Mouse (Mus musculus): Measurements from ENCODE around the gene Gm49369. TPM values are rescaled to one million over a fixed set of nuclear protein-coding genes. Genes with fewer than 3 reads are reported as not detected.

The Gm49369 gene
- total RNA-seq, 2 experiments from 2014 or later, result 6.5 TPM; not detected in 1

DNA sequence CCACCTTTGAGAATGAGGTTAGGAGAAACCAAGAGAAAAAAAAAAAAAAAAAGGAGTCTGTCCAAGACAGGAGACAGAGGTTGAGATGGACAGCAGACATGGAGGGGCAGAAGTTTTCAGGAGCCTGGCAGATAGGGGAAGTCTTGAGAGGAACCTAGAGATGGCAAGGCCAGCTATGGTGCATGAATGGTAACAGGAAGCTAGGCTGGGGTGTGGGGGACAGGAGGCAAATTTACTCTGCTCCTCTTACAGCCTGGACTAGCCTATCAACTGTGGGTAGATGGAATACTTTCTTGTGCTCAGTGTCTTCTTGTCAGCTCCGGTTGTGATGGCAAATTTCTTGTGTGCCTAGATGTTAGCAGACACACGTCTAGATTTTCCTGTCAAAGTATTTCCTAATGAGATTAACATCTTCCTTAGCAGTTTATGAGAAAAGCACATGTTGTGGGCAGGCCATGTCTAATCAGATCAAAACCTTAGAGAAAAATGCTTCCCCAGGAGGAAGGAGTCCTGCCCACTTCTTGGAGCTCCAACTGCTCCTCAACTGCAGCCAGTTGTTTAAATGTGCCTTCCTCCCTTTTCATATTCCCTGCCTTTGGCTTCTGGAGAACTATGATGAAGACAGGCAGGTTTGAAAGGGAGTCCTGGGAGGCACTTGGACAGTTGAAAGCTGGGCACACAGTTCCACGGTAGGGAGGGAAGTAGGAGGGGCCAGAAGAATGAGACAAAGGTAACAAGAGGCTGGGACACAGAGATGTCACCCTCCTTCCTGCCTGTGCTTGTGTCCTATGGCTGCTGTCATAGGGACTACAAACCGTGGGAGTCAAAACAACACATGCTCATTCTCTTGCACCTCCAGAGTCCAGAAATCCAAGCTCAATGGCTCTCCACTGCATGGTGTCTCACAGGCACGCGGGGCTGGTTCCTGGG, 12.1 kb upstream of the Gm49369 start:
- no peak for DNase-seq (ENCODE audit: low spot score in 2 of 2)

DNA sequence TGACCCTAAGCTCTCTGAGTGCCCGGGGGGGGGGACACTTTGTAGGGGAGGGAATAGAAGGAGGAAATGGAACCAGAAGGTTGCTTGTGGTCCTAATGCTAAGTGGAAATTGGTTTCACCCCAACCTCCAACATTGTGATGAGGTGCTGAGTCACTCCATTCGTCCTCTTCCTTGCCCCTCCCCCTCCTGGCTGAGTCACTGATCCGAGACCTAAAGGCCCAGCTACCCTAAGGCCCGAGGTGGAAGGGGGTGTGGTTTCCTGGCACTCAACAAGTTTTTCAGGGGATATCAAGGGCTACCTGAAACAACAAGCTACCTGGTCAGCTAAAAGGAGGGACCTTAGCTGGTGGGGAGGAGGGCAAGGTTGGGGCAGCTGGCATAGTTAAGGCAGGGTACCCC, 10.7 kb upstream of the Gm49369 start:
- DNase-seq (ENCODE audit: low spot score in 2 of 2), result no peak

DNA sequence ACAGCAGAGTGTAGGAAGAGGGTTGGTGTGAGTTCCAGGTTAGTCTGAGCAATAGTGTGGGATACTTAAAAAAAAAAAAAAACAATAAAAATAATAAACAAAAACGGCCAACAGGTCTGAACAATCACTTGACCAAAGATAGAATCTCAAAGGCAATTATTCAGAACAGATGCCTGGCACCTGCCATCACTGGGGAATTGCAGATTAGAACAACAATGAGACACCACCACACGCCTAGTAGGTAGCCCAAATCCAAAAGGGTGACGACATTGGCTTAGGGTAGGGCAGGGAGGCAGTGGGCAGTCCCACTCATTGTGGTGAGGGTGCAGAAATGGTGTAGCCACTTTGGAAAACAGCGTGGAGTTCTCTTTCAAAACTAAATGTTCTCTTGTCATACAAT, 9.1 kb upstream of the Gm49369 start:
- DNase-seq (ENCODE audit: low spot score in 2 of 2), result no peak

DNA sequence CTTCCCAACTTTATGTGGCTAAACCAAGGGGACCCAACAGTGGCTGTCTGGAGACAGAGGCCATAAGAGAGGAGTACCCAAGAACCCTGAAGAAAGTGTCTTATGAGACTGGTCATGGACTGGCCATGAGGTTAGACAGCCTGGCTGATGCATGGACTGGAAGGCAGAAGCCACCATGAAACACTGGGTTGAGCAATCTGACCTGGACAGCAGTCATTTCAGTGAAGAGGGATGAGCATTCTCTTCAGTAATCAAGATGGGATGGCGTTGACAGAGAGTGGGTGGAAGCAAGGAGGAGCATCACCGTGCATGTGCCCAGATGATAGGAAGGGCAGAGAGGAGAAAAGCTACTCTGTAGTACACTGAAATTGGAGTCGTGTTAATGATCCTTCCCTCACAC, 8.6 kb upstream of the Gm49369 start:
- no peak for DNase-seq (ENCODE audit: low spot score in 2 of 2)

DNA sequence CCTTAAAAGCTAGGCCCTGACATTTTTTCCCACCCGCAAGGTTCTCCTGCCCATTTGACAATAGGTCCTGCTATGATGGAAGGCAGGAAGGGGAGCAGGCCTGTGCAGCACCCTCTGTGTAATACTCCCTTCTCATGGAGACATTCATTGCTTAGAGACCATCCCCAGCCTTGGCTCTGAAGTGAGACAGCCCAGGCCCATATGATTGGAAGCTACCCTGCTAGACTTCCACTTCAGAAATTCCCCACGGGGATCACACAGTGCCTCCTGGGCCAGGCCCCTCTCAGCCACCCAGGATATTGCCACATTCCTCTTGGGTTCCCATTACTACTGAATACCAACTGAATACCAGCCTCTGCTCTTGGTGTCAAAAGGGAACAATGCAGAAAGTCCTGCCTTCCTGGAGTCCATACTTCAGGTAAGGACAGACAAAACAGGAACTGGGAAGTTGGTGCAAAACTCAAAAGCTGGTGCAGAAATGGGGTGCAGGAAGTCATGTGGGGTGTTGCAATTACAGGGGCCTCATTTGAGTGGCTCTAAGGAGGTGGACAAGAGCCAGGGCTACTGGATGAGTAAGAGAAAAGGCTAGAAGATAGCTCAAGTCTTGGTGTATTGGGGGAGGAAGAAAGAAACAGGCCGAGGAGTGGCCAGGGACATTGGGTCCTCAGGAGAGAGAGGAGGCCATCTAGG, 7.6 kb upstream of the Gm49369 start:
- DNase-seq (ENCODE audit: low spot score in 2 of 2), result no peak

DNA sequence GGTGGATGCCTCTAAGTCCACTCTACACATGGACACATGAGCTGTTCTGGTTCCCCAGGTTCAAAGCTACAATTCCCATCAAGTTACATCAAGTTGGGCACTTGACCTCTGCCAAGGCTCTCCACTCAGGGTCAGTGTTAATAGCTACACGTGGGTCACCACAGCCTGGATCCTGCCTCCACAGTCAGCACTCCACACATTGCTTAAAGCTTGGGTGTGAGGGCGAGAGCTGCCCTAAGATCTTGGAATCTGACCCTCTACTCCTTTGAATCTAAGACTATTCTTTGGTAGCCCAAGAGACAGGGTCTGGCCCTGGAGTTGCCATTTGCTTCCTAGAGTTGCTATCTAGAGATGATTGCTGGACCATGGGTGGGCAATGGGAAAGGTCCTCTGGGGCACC, 6.3 kb upstream of the Gm49369 start:
- no peak for DNase-seq (ENCODE audit: low spot score in 2 of 2)

DNA sequence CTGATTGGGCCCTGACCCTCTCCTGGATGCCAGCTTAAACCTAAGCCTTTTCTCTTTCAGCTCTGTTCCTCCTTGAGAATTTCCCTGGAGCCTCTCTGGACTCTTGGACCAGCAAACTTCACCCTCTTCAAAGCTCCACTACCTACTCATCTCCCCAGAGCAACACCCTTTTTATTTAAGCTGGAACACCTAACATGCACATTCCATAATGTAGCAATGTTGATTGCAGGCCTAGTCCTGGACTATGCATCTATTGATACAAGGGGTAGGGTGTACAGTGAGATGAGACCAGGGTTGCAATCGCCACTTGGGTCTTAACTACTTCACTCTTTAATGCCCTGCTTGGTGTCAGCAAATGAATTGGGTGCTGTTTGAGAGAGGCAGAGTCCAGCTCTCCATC, 5.7 kb upstream of the Gm49369 start:
- DNase-seq (ENCODE audit: low spot score in 2 of 2), result no peak

DNA sequence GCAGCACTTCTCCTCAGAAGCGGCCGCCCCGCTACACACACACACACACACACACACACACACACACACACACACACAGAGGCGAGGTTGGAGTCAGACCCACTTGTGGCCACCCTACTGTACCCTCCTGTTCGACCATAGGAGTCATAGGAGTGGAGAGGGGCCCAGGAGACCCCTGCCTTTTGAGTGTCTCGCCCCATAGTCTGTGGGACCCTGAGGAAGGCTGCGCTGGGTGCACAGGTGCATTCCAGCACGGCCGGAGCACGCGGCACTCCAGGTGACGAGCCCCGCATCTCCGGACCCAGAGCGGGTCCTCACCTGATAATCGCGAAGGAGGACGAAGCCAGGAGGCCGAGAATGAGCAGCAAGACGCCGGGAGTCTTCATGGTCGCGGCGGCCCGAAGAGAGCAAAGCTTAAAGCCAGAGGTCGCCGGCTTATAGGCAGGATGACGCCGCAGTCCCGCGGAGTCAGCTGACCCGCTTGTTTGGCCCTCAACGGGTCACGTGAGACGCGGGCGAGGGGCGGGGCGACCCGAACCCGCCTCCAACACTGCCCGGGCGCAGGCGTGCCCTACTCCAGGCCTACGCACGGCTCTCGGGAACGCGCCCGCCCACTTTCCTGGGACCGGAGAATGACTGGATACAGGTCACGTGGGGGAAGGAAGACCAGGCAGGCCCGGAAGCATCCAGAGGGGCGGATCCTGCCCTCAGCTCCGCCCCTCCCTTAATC, 5.1 kb upstream of the Gm49369 start, which contains the start of gene Ctsd:
Gene Ctsd, minus strand, starts transcription at position 620 of the 730 bp plus-strand sequence.
- peak; percentile 94 to 96 for DNase-seq (ENCODE audit: low spot score in 2 of 2)

GRCm38 (mm10) chr7:142386621-142387201, 4.2 kb upstream of the Gm49369 start:
- no peak for DNase-seq (ENCODE audit: low spot score in 2 of 2)

DNA sequence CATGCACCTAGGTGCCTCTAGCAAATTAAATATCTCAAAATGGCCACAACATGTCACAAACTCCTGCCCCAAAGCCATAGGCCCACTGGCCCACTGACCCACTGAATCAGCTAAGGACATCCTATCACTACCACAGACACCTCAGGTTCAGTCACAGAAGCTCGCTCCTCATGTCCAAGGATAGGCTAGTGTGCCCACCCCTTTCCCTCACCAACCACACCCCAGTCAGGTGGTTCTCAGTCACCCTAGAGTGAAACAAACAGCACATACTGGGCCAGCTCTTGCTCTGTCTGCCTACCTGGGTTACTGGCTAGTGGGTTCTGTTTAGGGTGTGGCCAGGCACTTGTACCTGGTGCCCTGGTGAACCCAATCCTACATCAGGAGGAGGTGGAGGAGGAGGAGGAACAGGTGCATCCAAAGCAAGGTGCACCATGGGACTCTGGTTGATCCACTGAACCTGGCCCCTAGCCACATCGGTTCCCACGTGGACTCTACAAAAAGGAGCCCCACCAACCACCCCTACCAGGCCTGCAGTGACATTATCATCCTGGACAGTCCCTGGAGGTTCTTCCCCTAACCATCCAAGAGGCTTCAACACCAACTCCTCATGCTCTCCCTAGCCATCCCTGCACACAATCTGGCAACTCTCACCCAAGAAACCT, 3.4 kb upstream of the Gm49369 start:
- no peak for DNase-seq (ENCODE audit: low spot score in 2 of 2)

DNA sequence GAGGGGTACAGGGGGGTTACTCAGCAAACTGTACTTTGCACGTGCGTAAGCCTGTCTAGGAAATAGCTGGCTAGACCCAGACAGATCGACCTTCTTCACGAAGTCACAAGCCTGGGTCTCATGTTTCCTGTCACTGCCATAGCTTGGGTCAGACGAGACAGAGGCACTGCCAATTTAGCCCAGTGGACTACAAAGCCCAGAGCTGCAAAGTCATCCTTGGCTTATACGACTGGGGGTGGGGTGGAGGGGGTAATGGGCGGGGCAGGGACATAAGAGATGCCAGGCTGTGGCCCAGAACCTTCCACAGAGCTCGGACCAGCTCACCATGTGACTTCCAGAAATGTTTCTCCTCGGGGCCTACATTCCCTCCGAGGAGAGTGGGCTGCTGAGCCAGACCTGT, 1.8 kb upstream of the Gm49369 start:
- DNase-seq (ENCODE audit: low spot score in 2 of 2), result no peak

DNA sequence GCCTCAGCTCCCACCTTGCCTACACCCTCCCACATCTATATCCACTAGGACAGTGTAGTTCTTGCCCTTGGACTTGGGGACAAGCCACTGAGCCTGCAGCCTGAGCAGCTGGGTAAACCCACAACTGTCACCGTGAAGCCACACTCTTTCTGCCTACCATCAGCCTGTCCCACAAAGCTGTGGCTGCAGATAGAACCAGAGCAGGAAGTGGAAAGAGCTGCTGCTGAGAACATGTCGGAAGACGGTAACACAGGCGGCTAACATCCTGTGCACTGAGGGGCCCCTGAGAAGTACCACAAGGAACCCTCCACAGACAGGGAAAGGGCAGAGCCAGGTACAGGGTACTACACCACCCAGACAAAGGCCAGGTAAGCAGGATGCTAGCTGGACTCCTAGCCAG, 1.3 kb downstream of the Gm49369 start:
- DNase-seq (ENCODE audit: low spot score in 2 of 2), result no peak

DNA sequence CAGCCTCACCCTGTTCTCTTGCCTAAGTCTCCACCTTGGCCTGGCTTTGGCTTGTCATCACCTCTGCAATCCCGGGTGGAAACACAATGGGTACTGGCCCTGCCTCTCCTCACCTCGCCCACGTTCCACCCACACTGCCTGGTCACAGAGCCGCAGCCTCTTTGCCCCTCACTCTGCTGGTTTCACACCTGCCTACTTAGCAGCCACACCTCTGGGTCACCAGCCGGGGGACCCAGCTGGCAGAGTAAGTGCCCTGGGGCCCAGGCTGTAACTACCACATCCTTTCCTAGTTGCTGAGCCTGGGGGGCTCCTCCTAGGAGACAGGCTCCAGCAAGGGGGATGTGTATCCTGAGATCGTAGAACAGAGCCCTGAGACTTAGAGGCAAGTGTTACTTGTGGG, 3.3 kb downstream of the Gm49369 start:
- DNase-seq (ENCODE audit: low spot score in 2 of 2), result no peak

DNA sequence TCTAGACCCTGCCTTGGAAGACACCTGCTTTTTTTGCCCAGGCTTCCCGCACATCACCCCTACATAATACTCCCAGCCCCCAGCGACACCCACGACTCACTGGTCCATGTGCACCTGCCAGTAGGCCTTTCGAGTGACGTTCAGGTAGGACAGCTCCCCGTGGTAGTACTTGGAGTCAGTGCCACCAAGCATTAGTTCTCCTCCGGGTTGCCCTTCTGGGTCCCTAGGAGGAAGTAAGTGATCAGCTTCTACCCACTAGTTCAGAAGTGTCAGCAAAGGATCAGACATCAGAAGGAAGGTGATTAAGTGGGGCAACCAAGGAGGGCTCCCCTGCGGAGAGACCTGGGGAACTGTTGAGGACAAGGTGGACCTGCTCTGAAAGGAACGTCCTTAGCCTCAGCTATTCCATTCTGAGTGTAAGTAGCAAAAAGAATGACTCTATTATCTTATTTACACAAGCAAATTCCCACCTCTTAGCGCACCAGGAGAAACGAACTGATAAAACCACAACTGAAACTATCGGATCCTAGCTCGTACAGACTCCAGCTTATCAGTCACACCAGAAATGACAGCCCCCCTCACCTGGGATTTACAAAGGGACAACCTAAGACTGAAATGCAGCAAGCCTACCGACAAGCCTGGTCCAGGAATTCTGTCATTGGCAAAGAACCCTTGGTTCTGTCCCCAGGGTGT, 5.1 kb downstream of the Gm49369 start:
- no peak for DNase-seq (ENCODE audit: low spot score in 2 of 2)

- DNase-seq (ENCODE audit: low spot score in 2 of 2), result no peak
Measured at GRCm38 (mm10) chr7:142376096-142376495, 6.4 kb downstream of the Gm49369 start.

DNA sequence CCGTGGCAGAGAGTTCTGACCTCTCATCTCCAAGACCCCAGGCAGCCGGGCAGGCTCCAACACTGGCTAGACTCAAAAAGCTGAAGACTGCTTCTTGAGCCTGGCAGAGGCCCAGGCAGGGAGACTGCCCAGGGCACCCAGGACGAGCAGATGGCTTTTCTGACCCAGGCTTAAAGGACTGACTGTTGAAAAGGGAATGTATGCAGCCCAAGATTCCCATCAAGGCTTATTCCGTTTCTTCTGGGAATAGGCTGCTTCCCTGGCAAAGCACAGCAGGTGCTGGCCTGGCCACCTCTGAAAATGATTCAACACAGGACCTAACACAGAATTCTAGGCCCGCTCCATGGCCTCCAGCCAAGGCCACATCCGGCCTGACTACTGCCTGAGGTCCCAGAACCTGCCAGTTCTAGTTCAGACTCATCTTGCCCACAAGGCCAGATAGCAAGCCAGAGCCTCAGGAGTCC, 7.2 kb downstream of the Gm49369 start:
- peak in 1 of 2 experiments; percentile 45 for DNase-seq (ENCODE audit: low spot score in 2 of 2)

GRCm38 (mm10) chr7:142374413-142375015, 8.0 kb downstream of the Gm49369 start:
- DNase-seq (ENCODE audit: low spot score in 2 of 2), result no peak

- DNase-seq (ENCODE audit: low spot score in 2 of 2), result no peak
Measured at GRCm38 (mm10) chr7:142373641-142374412, 8.6 kb downstream of the Gm49369 start, which contains the start of gene Ifitm10. Gene Ifitm10, minus strand, starts transcription at chr7:142373753.

GRCm38 (mm10) chr7:142373039-142373438, 9.4 kb downstream of the Gm49369 start:
- DNase-seq (ENCODE audit: low spot score in 2 of 2), result no peak

All from layer of hippocampus, postnatal 10 days (tissue).